Mouse (Mus musculus) limb, embryonic 10.5 days (tissue): ENCODE results near the gene Dscam. TPM values are rescaled to one million over a fixed set of nuclear protein-coding genes. Genes with fewer than 3 reads are reported as not detected.

Experiments used
- DNase-seq: peaks from one replicate; pipeline ENCODE4 v3.0.0-alpha.2; 2017; ENCODE audit warnings: low spot score
- H3K27ac ChIP-seq: fragments of 300-500 bp; sonication (generic); 2 replicates; pipeline ENCODE4 v1.5.1; 2016; ENCODE audit warnings: mild to moderate bottlenecking
- H3K27me3 ChIP-seq: fragments of 300-500 bp; sonication (generic); 2 replicates; pipeline ENCODE4 v1.6.1; 2016; ENCODE audit warnings: low read depth, mild to moderate bottlenecking; ENCODE audit not compliant: poor library complexity, severe bottlenecking
- H3K36me3 ChIP-seq: fragments of 300-500 bp; sonication (generic); 2 replicates; pipeline ENCODE4 v1.6.1; 2016; ENCODE audit warnings: mild to moderate bottlenecking, moderate library complexity
- H3K4me1 ChIP-seq: fragments of 300-500 bp; sonication (generic); 2 replicates; pipeline ENCODE4 v1.6.1; 2016
- H3K4me3 ChIP-seq: fragments of 300-500 bp; sonication (generic); 2 replicates; pipeline ENCODE4 v1.5.1; 2016; ENCODE audit warnings: mild to moderate bottlenecking, moderate library complexity
- H3K9me3 ChIP-seq: fragments of 300-500 bp; sonication (generic); replicated peaks from 2 replicates; pipeline ENCODE4 v1.6.1; 2016; ENCODE audit warnings: mild to moderate bottlenecking
- WGBS: fragments of 180-500 bp; shearing (Covaris S2); methylation state at CpG from one replicate; pipeline ENCODE4 v1.1.7; 2016; 5-methylcytosine and 5-hydroxymethylcytosine counted together
- polyA plus RNA-seq: library from polyadenylated mRNA; unstranded; fragments of >200 nt; fragmentation: Nextera tagmentation; extraction: Ambion mirVana; gene quantifications from 2 replicates; pipeline ENCODE4 v1.2.1, GENCODE M21; 2016

Gene Dscam
- polyA plus RNA-seq, 1 experiment from 2014 or later, result not detected

DNA sequence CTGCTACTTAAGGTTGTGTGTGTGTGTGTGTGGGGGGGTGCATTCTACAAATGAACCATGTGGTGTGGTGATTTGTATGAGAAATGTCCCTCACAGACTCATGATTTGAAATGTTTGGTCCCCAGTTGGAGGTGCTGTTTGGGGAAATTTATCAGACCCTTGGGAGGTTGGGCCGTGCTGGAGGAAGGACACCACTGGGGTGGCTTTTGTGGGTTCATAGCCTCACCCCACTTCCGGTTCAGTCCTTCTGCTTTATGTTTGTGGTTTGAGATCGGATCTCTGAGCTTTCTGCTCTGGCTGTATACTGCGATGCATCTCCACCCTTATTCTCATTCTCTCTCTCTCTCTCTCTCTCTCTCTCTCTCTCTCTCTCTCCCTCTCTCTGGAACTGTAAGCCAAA lies 516.5 kb downstream of the Dscam start:
- H3K36me3 ChIP-seq, result no peaks in the 10 kb centered on the region
- peaks cover 7% of the 10 kb centered on the region; the same call in 1 of the 2 replicates for H3K4me1 ChIP-seq
- H3K27ac ChIP-seq, result no peak overlapping the region
- no peaks in the 10 kb centered on the region for H3K9me3 ChIP-seq
- WGBS, result 93% methylated on average over 4 of the region's 4 CpGs
- no peak overlapping the region for H3K4me3 ChIP-seq
- H3K27me3 ChIP-seq, result no peaks in the 10 kb centered on the region
- no peak for DNase-seq

- H3K36me3 ChIP-seq, result no peaks in the 10 kb centered on the region
- no peaks in the 10 kb centered on the region for H3K27me3 ChIP-seq
- 0 out of 2 replicates have a peak, but pooled peaks cover 7% of the 10 kb centered on the region for H3K4me1 ChIP-seq
- 68% methylated on average over 3 of the region's 3 CpGs for WGBS
- no peaks in the 10 kb centered on the region for H3K9me3 ChIP-seq
- no peak for DNase-seq
- no peak overlapping the region for H3K4me3 ChIP-seq
- H3K27ac ChIP-seq, result no peak overlapping the region
Observed at GRCm38 (mm10) chr16:96651444-96651843, 519.1 kb downstream of the Dscam start.

- no peaks in the 10 kb centered on the region for H3K36me3 ChIP-seq
- peaks cover 3% of the 10 kb centered on the region; the same call in 1 of the 2 replicates for H3K4me1 ChIP-seq
- WGBS, result 85% methylated on average over 3 of the region's 3 CpGs
- H3K27me3 ChIP-seq, result no peaks in the 10 kb centered on the region
- H3K9me3 ChIP-seq, result no peaks in the 10 kb centered on the region
- no peak overlapping the region for H3K4me3 ChIP-seq
- H3K27ac ChIP-seq, result no peak overlapping the region
- DNase-seq, result no peak
Observed at GRCm38 (mm10) chr16:96640101-96640500, 530.5 kb downstream of the Dscam start.

- no peak for DNase-seq
- no peaks in the 10 kb centered on the region for H3K9me3 ChIP-seq
- H3K27me3 ChIP-seq, result 0 out of 2 replicates have a peak, but pooled peaks cover 5% of the 10 kb centered on the region
- H3K4me1 ChIP-seq, result peaks cover 4% of the 10 kb centered on the region; the same call in 1 of the 2 replicates
- WGBS, result 81% methylated on average over 2 of the region's 2 CpGs
- no peak overlapping the region for H3K27ac ChIP-seq
- H3K4me3 ChIP-seq, result no peak overlapping the region
- H3K36me3 ChIP-seq, result no peaks in the 10 kb centered on the region
Observed at GRCm38 (mm10) chr16:96635916-96636315, 534.6 kb downstream of the Dscam start.

DNA sequence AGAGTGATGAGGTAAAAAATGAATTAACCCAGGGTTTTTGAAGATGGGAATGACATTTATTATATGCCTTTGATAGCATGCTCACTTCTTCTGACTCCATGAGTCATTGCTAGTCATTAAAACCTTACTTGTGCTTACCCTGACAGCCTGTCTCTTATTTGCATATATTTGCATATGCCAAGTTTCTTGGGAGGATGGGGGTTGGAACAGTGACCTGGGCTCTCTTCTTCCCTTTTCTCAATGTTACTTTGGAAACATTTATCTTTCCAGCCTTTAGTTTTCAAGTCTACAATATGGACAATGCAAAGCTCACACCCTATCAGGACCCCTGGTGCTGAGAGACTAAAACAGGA lies 535.8 kb downstream of the Dscam start:
- Histone ChIP-seq H3K36me3 (no peaks in the 10 kb centered on the region), H3K4me3 (no peak overlapping the region), H3K27me3 (0 out of 2 replicates have a peak, but pooled peaks cover 5% of the 10 kb centered on the region), H3K4me1 (peaks cover 13% of the 10 kb centered on the region), H3K9me3 (no peaks in the 10 kb centered on the region), H3K27ac (no peak overlapping the region)
- no peak for DNase-seq

DNA sequence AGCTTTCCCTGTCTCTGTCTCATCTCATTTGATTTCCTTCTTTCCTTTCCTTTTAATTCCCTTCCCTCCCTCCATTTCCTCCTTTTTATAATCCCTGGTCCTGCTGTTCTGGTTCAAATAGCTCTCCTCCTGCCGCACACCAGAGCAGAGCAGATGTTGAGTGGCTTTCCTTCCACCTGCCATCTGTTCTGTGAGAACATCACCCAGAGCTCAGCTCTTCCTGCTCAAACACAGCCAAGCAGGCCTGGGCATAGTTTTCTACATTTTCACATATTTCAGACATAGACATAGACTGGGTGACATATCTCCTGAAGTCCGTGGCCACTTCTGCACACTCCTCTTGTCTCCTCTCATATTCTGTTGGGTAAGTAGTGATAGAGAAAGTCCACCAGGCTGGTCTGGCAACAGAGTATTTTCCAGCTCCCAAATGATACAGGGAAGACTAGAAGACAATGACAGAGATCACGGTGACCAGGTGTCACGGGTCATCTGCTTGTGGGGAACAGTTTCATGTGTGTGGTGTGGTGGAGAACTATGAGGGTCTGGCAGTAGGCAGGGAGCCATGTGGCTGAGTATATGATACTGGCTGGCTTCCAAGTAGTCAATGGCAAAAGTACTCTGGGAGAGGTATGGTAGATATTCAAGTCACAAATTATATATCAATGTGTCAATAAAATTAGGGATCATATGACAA lies 536.3 kb downstream of the Dscam start:
- H3K4me3 ChIP-seq, result no peak overlapping the region
- no peak for DNase-seq
- H3K36me3 ChIP-seq, result no peaks in the 10 kb centered on the region
- no peaks in the 10 kb centered on the region for H3K9me3 ChIP-seq
- no peak overlapping the region for H3K27ac ChIP-seq
- 85% methylated on average over 4 of the region's 4 CpGs for WGBS
- H3K27me3 ChIP-seq, result 0 out of 2 replicates have a peak, but pooled peaks cover 5% of the 10 kb centered on the region
- H3K4me1 ChIP-seq, result peaks cover 17% of the 10 kb centered on the region

DNA sequence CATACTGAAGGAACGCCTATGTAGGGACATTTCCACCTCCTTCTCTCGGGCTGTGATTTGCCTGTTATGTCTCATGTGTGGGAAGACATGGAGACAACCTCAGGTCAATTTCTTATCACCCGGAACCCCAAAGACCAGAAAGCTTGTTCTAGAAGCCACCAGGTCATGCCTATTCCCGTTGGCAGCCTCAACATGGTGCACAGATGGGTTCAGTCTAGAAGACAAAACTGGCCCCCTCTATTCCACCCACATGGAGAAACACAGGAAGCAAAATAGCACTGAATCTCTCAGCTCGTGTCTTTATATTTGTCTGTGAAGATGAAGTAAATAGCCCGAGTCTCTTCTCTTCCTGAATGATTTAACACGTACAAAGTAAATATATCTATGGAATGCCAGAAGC lies 540.3 kb downstream of the Dscam start:
- no peak for DNase-seq
- Histone ChIP-seq H3K4me1 (peaks cover 27% of the 10 kb centered on the region), H3K36me3 (no peaks in the 10 kb centered on the region), H3K9me3 (no peaks in the 10 kb centered on the region), H3K27ac (no peak overlapping the region), H3K27me3 (0 out of 2 replicates have a peak, but pooled peaks cover 5% of the 10 kb centered on the region), H3K4me3 (no peak overlapping the region)
- WGBS, result 78% methylated on average over 7 of the region's 7 CpGs

DNA sequence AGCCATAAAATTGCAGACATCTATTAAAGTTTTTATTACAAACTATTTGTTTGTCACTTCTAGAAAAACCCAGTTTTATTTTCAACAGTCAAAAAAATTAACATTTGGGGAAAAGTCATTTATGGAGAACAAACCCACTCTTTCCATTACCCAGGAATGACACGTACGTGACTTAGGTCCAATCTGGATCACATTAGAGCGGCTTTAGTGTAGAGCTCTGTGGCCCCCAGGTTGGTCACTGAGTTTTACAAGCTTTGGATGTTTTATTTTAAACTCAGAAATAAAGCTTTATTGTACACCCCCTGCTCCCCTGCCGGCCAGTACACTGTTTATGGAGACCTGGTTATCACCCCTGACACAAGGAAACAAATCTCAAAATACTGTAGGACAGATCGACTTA lies 540.9 kb downstream of the Dscam start:
- 66% methylated on average over 5 of the region's 5 CpGs for WGBS

DNA sequence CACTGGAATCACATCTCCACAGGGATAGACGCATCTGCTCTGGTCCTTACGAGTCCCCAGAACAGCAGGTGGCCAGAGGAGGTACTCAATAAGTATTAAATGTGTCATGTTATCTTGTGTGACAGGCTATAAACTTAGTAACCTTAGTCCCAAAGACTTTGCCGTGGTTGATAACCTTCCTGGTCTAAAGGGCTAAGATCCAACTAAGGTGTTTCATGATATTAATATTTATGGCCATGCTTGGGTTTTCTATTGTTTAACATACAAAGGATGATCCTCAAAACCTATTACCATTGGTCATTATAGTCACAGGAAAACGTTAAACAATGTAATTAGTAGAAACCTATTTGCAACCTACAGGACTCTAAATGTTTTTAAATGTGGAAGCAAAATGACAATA lies 545.1 kb downstream of the Dscam start:
- no peak overlapping the region for H3K4me3 ChIP-seq
- 75% methylated on average over 4 of the region's 4 CpGs for WGBS
- no peak for DNase-seq
- no peaks in the 10 kb centered on the region for H3K9me3 ChIP-seq
- H3K36me3 ChIP-seq, result no peaks in the 10 kb centered on the region
- H3K27me3 ChIP-seq, result no peaks in the 10 kb centered on the region
- peaks cover 26% of the 10 kb centered on the region for H3K4me1 ChIP-seq
- H3K27ac ChIP-seq, result no peak overlapping the region

More for the DNA sequence above, 540.9 kb downstream of the Dscam start:
- no peak for DNase-seq
- Histone ChIP-seq H3K36me3 (no peaks in the 10 kb centered on the region), H3K4me1 (peaks cover 32% of the 10 kb centered on the region), H3K27ac (no peak overlapping the region), H3K4me3 (no peak overlapping the region), H3K27me3 (0 out of 2 replicates have a peak, but pooled peaks cover 5% of the 10 kb centered on the region), H3K9me3 (no peaks in the 10 kb centered on the region)

GRCm38 (mm10) chr16:96624570-96625411 lies 545.8 kb downstream of the Dscam start:
- Histone ChIP-seq H3K27me3 (no peaks in the 10 kb centered on the region), H3K9me3 (no peaks in the 10 kb centered on the region), H3K4me1 (peaks cover 19% of the 10 kb centered on the region), H3K4me3 (no peak overlapping the region), H3K36me3 (no peaks in the 10 kb centered on the region), H3K27ac (no peak overlapping the region)
- 79% methylated on average over 7 of the region's 7 CpGs for WGBS
- DNase-seq, result no peak

- DNase-seq, result no peak
- H3K36me3 ChIP-seq, result no peaks in the 10 kb centered on the region
- H3K4me1 ChIP-seq, result 0 out of 2 replicates have a peak, but pooled peaks cover 5% of the 10 kb centered on the region
- no peak overlapping the region for H3K27ac ChIP-seq
- no peaks in the 10 kb centered on the region for H3K9me3 ChIP-seq
- H3K27me3 ChIP-seq, result no peaks in the 10 kb centered on the region
- H3K4me3 ChIP-seq, result no peak overlapping the region
- 94% methylated on average over 6 of the region's 6 CpGs for WGBS
Observed at GRCm38 (mm10) chr16:96620861-96621260, 549.7 kb downstream of the Dscam start.

DNA sequence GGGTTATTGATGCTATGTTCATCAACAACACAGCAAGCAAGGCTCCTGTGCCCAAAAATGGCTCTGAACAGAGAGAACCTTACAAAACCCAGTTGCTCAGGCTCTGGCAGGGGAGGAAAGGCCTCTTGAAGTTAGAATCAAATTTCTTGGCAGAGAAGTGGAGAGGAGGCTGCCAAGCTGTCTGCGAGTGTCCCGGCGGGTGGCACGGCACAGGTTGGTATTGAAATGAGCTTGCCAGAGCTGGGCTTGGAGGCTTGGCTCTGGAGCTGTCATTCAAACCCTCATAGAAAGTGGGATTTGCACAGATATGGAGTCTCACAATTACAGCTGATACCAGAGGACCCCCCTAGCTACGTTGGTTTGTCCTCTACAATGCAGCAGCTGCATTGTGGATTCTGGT lies 550.1 kb downstream of the Dscam start:
- no peaks in the 10 kb centered on the region for H3K9me3 ChIP-seq
- no peak overlapping the region for H3K27ac ChIP-seq
- H3K4me3 ChIP-seq, result no peak overlapping the region
- no peaks in the 10 kb centered on the region for H3K27me3 ChIP-seq
- H3K4me1 ChIP-seq, result 0 out of 2 replicates have a peak, but pooled peaks cover 5% of the 10 kb centered on the region
- 91% methylated on average over 5 of the region's 5 CpGs for WGBS
- H3K36me3 ChIP-seq, result no peaks in the 10 kb centered on the region
- no peak for DNase-seq

DNA sequence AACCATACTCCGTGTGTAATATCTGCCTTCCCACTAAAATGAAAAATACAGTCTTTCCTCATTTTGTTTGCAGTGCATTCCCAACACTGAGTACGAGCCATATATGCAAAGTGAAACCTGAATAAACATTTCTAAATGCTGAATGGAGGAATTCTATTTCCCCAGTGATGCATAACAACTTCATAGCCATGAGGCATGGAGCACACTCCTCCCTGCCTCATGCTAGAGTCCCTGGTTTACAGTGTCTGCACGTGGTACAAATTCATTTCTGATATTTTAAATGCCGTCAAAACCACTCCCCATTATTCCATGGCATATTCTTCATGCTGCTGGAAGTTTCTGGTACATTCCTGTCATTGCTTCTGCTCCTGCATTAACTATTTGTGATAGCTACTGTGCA lies 552.8 kb downstream of the Dscam start:
- no peaks in the 10 kb centered on the region for H3K36me3 ChIP-seq
- 83% methylated on average over 4 of the region's 4 CpGs for WGBS
- no peaks in the 10 kb centered on the region for H3K9me3 ChIP-seq
- H3K27ac ChIP-seq, result no peak overlapping the region
- H3K27me3 ChIP-seq, result no peaks in the 10 kb centered on the region
- no peaks in the 10 kb centered on the region for H3K4me1 ChIP-seq
- H3K4me3 ChIP-seq, result no peak overlapping the region
- DNase-seq, result no peak
